Mouse (Mus musculus): Measurements from ENCODE around the gene Fgf3. TPM values are rescaled to one million over a fixed set of nuclear protein-coding genes. Genes with fewer than 3 reads are reported as not detected.
A peak's percentile ranks its signal among the peaks of the same experiment; 100 is the strongest.

Fgf3 gene
- under 1 TPM in 1 of 2 experiments, not detected in 1; 0.14 TPM for total RNA-seq (2021)
- long read RNA-seq, experiment 1 = 0 reads
- long read RNA-seq, experiment 2 = 0 reads

- no peak for DNase-seq (ENCODE audit: low spot score in 2 of 2)
Measured at GRCm38 (mm10) chr7:144837891-144838488, at the start of gene Fgf3. Gene Fgf3, plus strand, starts transcription at chr7:144838083.

GRCm38 (mm10) chr7:144788631-144789030 is 49.3 kb upstream of the Fgf3 start:
- DNase-seq (ENCODE audit: low spot score in 2 of 2) = peak in 1 of 2 experiments; percentile 21

DNA sequence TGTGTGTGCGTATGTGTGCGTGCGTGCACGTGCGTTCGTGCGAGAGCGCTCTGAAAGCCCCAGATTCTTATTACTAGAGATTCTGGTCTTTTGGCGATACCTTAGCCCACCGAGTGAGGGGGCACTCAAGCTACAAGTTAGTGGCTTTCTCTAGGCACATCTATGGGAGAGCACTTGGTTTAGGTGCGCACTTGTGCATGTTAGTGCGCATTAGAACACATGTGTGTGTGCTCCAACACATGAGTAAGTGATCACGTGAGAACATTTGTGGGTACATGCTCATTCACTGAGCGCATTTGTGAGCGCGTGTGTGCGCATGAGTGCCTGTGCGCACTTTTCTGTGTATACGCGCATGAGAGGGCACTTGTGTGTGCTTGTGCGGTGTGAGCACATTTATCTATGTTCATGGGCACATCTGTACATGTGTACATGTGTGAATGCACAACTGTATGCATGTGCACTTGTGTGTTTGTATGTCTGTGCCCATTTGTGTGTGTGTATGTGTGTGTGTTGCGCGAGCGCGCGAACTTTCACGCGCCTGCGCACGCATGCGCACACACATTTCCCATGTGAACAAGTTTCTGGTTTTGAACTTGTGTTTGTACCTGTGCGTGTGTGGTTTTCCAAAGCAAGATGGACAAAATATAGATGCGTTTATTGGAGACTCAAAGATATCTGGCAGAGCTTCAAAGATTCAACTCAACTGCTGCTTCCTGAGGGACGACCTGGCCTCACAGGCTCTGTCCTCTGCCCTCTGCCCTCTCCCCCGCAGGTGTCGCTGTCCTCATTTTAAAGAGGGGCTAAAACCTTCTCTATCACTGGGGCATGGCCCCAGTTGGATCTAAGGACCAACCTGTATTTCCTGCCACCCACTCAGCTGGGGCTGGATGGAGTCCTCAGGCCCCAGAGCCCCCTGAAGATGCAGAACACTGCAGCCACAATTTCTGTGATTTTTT is 48.0 kb upstream of the Fgf3 start:
- no peak for DNase-seq (ENCODE audit: low spot score in 2 of 2)

DNA sequence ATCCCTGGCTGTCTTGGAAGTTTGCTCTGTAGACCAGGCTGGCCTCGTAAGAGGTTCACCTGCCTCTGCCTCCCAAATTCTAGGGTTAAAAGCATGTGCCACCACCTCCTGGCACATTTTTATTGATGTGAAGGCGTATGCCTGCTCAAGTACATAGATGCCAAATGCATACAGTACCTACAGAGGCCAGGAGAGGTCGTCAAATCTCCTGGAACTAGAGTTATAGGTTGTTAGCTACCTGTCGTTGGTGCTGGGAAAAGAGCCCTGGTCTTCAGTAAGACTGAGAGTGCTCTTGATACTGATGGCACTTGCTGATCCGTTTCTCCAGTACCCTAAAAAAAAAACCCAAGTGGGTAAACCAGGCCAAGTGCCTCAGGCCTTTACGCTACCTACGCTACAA is 46.5 kb upstream of the Fgf3 start:
- DNase-seq (ENCODE audit: low spot score in 2 of 2) = no peak

DNA sequence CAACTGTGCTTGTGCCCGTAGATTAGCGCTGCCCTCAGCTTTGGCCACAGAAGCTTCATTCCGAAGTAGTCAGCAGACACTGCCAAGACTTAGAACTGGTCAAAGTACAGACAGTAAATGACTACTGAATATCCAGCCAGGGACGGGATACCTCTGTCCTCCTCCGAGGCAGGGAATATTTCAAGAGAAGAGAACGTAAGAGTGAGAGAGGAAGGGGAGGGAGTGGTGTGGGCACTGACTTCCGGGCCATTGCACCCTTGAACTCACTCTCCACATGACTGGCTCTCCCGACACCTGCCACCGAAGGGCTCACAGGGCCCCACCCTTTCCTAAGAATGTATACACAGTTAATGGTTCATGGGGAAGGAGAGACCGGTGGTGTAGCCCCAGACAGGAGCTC is 44.6 kb upstream of the Fgf3 start:
- no peak for DNase-seq (ENCODE audit: low spot score in 2 of 2)

GRCm38 (mm10) chr7:144795976-144796474 is 41.9 kb upstream of the Fgf3 start:
- no peak for DNase-seq (ENCODE audit: low spot score in 2 of 2)

DNA sequence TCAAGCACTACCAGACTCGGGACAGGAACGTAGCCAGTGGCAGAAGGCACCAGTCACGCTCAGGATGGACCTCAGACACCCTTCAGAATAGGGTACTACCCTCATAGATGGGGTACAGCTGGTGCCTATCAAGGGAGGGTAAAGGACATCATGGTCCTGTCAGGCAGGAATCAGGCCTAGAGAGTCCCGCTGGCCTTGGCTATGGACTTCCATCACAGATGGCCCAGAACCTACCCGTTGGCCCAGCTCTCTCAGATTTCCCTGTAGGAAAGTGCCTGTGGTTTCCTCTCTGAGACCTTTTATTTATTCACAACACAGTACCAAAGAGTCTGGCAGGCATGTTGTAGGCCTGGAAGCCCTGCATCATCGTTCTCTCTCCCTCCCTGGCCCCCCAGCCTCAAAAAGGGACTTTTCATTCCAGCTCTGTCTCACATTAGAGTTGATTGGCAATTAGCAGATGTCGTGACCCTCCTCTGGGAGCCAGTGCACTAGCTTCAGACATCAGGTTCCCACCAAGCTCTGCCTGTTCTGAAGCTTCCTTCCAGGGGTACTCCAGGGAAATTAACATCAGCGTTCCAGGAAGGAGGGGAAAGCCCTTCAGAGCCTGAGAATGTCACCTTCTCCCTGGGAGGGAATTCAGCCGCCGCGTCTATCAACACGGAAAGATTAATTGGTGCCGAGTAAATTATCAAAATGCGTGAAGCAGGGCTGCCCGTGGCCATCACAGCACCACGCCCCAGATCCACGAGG is 40.7 kb upstream of the Fgf3 start:
- peak in 1 of 2 experiments; percentile 3 for DNase-seq (ENCODE audit: low spot score in 2 of 2)

- peak in 1 of 2 experiments; percentile 51 for DNase-seq (ENCODE audit: low spot score in 2 of 2)
Measured at GRCm38 (mm10) chr7:144798471-144798870, 39.4 kb upstream of the Fgf3 start.

GRCm38 (mm10) chr7:144807036-144807435 is 30.8 kb upstream of the Fgf3 start:
- no peak for DNase-seq (ENCODE audit: low spot score in 2 of 2)

- no peak for DNase-seq (ENCODE audit: low spot score in 2 of 2)
Measured at GRCm38 (mm10) chr7:144807976-144808577, 29.8 kb upstream of the Fgf3 start.

DNA sequence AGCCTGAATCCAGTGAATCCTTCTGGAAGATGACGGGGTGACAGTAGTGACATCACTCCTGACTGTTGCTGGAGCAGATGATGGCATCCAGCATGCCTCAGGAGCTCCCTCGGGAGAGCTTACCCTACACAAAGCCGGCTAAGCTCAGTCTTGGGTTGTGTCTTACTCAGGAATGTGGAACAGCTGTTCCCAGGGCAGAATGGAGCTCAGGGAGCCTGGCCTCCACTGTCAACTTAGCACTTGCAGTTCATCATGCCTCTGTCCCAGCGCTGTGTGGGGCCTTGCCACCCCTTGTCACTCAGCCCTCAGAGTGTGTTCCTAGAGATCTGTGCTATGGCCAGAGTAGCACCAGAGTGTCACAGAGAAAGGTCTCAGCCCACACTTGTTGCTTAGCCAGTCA is 26.4 kb upstream of the Fgf3 start:
- no peak for DNase-seq (ENCODE audit: low spot score in 2 of 2)

DNA sequence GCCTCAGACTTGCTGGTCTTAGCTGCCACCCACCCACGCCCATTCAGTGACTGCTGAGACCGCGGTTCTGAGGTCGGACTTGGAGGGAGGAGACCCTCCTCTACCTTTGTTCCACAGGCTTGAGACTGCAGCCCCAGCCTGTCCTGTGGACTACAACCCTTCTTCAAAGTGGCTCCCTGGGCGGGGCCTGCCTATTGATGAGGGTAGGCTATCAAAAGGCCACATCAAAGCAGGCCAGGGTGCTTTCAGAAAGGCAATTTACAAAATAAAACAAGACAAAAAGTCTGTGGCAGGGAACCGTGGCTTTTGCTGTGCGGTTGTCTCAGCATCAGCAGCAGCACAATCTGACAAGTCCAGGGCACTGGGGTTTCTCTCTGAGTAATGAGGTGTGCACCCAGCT is 16.0 kb upstream of the Fgf3 start:
- no peak for DNase-seq (ENCODE audit: low spot score in 2 of 2)

DNA sequence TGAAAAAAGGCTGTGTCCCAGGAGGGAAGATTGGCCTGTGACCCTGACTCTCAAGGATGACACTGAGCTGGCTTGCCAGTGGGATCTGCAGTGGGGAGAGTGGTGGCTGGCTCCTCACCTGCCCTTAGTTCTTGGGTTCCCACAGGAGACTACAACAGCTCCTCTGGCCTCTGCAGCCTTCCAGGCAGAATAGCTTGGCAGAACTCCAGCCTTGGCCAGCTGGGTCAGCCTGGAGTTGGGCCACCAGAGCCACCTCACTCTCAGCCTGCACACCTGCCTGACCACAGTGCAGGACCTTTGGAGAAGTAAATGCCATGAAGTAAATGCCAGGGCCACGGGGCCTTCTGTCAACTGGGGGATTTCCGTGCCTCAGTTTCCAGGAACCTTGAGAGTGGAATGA is 13.9 kb upstream of the Fgf3 start:
- no peak for DNase-seq (ENCODE audit: low spot score in 2 of 2)

DNA sequence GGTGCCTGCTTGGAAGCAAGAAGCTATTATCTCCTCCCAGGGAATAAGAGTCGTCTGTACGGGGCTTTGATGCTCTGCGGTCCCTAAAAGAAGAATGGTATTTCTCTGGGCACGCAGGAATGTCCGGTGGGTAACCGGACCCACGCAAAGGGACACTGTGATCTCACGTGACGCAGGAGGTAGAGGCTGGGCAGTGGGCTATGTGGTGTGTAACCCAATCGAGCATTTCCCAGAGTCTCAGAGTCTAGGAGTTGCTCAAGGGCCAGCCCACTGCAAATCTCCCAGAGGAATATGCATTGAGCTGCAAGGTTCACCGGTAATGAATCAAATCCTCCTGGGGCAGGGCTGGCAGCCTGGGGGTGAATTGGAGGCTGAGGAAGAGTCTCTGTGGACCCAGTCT is 9.5 kb upstream of the Fgf3 start:
- no peak for DNase-seq (ENCODE audit: low spot score in 2 of 2)

DNA sequence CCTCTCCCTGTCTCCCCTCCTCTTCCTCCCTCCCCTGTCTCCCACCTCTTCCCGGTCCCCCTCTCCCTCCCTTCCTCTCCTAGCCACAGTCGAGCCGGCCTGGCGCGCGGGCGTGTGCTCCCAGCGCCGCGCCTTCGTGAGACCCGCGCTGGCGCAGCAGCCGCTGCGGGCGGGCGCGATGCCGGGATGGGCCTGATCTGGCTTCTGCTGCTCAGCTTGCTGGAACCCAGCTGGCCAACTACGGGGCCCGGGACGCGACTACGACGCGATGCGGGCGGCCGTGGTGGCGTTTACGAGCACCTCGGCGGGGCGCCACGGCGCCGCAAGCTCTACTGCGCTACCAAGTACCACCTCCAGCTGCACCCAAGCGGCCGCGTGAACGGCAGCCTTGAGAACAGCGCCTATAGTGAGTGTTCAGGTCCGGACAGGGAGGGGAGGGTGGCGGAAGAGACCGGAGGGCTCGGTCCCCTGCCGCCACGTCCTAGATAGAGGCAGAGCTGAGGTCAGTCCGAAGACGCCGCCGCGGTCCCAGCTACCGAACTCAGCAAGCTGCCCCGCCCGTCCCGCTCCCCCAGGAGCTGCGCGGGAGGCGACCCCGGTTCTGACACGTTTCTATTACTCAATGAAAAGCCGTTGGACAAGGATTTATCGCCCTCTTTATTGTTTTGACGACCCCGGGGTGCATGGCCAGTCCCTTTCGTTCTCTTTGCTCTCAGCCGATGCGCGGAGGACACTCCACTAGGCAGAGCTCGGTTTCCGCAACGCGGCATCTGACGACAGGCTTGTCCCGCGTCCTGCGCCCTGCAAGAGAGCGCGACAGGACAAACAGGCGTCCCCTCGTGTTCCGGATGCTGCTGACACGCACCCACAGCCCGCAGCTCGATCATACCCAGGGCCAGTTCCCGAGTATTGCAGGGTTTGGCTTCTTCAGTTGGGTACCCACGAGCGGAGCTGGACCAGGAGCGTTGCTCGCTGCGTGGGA is 930 bp downstream of the Fgf3 start:
- DNase-seq (ENCODE audit: low spot score in 2 of 2) = peak in 1 of 2 experiments; percentile 11

GRCm38 (mm10) chr7:144846158-144846557 is 8.3 kb downstream of the Fgf3 start:
- peak in 1 of 2 experiments; percentile 7 for DNase-seq (ENCODE audit: low spot score in 2 of 2)

- DNase-seq (ENCODE audit: low spot score in 2 of 2) = no peak
Measured at GRCm38 (mm10) chr7:144847067-144847466, 9.2 kb downstream of the Fgf3 start, which contains the start of gene Fgf4. Gene Fgf4, plus strand, starts transcription at chr7:144847367.

DNA sequence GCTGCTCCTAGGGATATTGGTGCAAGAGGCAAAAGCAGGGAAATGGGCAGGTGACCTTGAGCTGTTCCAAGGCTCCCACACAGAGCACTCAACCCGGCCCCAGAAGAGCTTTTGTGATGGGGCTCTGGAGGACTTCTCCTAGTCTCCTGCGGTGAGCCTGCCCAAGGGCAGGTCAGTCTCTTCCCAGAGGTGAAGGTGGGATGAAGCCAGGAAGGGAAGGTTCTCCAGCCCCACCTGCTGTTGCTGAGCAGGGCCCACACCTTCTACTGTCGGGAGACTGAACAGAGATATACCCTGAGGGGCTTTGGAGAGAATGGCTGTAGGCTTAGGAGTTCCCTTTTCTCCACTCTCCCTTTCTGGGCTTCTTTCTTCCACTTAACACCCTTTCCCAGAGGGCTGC is 13.4 kb downstream of the Fgf3 start:
- no peak for DNase-seq (ENCODE audit: low spot score in 2 of 2)

DNA sequence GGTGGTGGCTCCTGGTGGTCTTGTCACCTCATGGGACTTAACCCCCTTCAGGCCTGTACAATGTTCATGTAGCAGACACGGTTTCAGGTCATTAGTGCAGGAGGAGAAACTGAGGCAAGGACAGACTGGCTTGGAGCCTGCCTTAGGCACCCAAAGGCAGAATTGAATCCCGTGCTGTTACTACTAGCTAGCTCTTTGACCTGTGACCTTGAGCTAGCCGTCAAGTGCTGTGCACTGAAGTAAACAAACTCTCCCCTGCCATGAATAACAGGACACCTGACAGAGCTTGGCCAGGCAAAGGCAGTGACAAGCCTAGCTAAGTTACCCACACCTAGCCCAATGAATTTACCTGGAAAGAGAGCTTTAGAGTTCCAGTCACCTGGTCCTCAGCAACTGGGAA is 17.1 kb downstream of the Fgf3 start:
- no peak for DNase-seq (ENCODE audit: low spot score in 2 of 2)

DNA sequence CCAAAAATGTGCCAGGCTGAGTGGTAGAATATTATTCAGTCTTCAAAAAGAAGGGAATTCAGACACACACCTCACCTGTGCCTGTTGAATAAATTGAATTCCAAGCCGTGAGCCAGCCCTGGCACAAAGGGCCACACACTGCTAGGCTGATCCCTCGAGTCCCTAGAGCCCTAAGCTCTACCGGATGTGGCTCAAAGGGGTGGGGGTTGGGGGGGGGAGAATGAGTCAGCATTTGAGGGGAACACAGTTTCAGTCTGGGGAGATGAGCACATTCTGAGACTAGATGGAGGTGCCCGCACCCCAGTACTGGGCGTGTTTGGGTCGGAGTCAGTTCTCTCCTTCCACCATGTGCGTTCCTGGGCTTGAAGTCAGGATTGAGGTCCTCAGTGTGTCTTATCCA is 19.3 kb downstream of the Fgf3 start:
- no peak for DNase-seq (ENCODE audit: low spot score in 2 of 2)

Data from layer of hippocampus, postnatal 14 days (tissue).